Mouse (Mus musculus) cerebellum, adult 11 months (tissue): ENCODE measurements around the gene Rbm38.

Experiments
- DNase-seq: peaks from one replicate; pipeline ENCODE4 v3.0.0; 2022

Gene Rbm38

DNA sequence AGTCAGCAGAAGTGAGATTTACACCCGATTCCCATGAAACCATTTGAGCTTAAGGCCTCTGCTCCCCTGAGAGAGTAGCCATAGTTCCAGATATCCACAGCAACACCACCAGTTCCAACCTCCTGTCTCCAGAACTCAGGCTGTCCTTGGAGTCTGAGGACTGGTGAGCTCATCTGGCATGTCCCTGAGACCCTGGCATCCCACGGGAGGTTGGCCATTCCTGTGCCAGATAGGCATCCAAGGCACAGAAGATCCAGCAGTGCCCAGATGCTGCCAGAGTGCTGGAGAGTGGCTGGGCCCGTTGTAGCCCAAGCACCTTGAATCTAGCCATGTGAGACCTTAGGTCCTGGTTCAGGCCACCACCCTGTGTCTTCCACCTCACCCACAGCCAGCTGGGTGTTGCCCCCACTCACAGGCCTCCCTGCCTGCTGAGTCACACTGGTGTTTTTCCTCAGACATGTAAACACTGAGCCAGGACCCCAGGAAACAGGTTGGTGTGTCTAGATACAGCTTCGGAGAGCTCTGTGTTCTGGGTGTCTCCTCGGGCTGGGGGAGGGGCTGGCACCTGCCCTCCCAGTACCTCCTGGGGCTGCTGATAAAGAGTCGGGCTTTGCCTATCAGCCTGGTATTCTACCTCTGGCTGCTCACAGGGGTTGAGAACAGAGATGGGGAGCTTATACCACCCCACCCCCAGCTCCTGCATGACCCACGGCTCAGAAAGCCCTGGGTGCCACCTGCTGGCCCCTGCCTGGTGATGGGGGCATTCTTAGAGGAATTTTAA is 17.7 kb downstream of the Rbm38 start:
- no peak for DNase-seq

DNA sequence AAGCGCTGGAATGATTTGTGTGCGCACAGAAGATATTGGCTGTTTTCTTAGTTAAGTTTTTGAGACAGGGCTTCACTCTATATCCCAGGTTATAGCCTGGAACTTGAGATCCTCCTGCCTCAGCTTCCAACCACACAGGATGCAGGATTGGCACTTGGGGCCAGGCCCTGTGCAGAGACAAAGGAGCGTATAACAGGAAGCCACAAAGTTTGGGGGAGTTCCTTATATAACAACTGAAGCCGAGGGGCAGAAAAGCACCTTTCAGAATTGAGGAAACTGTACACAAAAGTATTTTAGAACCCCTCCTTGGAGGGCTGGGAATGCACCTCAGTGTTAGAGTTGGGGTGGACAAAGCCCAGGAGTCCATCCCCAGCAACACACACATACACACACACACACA is 18.7 kb downstream of the Rbm38 start:
- no peak for DNase-seq

DNA sequence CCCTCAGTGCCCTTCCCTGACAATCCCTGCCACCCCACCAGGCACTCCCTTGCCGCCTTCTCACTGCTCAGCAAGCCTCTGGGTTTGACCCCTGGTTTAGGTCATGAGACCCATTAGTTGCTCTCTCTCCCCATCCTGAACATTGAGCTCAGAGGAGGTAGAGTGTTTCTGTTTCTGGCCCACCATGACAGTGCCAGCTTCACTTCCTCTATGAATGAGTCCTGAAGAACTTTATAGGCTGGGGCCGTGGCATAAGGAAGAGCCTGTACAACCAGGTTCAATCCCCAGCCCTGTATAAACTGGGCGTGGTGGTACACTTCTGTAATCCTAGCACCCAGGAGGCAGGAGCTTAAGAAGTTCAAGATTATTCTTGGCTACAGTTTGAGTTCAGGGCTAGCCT is 20.5 kb downstream of the Rbm38 start:
- no peak for DNase-seq

DNA sequence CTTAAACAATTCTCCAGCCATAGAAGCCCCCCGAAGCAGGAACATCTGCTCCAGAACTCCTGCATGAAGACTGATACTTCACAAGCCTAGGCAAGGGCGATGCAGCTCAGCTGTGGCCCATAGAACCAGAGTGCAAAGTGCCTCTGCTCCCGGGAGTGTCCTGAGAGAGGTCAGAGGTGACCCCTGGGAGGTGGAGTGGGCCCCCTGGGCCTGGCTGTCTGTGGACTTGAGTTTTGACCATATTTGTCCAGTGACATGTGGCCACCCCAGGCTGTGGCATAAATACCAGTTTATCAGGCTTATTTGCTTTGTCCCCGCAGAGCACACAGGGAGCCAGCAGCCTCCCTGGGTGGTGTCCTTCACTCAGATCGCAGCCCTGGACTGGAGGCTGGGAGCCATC is 20.9 kb downstream of the Rbm38 start:
- DNase-seq, result no peak

DNA sequence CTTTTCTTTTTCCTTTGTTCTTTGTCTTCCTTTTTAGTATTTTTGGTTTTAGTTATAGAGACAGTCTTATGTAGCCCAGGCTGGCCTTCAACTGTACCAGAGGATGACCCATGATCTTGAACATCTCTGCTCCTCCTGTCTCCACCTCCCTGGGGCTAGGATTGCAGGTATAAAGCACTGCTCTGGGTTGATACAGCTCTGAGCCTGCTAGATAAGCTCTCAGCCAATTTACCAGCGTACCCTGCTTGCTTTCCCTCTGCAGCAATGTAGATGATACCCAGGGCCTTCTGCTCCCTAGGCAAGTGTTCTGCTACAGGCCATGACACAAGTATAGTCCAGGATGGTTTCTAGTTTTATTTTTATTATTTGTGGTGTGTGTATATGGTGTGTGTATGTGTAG is 21.6 kb downstream of the Rbm38 start:
- no peak for DNase-seq

DNA sequence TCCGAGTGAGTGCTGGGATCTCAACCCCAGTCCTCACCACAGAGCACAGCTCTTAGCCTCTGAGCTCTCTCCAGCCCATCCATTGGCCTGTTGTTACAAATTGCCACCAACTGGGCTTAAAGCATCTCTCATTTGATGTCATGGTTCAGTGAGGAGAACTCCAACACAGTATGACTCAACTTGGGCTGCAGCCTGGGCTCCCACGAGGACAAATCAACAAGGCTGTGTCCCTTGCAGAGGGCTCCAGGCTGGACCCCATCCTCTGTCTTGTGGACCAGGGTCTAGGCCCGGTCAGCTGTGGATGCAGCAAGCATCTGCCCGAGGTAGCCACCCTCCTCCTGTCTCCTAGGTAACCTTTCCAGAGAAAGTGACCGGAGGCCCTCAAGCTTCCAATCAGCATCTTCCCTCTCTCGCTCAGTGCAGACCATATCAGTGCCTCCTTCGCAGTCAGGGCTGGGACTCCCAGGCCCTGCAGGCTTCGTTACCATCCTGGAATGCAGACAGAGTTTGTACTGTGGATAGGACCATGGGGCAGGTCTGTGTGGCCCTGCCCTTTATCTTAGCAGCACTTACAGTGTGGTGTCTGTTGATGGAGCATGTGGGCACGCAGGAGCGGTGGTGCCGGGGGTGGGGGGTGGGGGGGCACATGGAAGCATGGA is 22.3 kb downstream of the Rbm38 start:
- DNase-seq, result no peak

DNA sequence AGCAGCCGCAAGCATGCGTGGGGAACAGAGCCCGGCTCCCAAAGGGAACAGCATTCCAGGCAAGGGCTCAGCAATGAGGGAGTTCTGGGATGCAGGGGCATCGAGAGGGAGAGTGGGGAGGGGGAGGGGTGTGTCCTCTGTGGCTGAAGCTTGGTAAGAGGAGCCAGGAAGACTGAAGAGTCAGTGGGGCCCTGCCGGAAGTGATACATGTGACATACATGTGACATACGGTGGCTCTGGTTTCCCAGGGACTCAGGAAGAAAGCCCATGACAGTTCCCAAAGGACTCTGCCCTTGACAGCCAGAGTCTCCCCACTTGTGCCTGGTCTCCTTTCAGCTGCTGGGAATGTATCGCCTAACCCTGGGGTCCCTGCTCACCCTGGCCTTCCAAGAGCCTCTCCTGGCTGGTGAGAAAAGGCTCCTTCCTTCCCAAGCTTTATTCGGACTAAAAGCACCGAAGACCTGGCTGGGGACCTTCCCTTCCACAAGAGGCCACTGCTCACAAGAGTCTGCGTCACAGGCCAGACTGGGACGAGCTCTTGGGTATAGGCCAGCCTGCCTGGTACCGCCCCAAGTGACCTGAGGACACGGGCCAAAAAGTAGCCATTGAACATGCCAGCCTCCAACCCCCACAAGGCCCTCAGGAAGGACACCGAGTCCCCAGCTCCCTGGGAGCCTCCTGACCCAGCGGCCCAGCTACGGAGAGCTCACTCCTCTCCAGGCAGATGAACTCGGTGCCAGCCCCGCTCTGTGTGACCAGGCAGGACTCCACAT is 24.1 kb downstream of the Rbm38 start:
- no peak for DNase-seq

DNA sequence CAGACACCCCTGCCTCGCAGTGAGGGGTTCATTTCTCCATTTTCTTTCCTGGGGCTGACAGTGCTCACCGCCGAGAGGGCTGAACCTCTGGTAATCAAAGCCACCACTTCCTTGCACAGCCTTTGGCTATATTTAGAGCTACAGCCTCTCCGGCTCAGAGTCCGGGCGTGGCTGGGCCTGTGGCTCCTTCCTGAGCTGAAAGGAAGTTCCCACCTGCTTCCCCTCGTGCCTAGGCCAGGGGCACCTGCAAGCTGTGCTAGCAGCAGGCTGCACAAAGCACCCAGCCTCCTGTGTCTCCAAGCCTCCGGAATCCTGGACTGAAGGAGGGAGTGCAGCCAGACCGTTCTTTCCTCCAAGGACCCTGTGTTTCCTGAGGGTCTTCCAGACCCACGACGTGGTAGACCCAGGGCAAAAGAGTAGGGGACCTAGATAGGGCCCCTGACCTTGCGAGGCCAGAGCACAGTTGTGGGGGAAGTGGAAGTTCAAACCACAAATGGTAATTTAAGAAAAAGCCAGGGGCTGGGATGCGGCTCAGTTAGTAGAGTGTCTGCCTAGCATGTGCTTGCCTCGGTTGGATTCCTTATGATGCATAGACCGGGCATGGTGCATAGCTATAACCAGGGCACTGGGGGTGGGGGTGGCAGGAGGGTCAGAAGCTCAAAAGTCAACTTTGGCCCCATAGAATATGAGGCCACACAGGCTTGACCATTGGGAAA is 26.4 kb downstream of the Rbm38 start:
- no peak for DNase-seq

DNA sequence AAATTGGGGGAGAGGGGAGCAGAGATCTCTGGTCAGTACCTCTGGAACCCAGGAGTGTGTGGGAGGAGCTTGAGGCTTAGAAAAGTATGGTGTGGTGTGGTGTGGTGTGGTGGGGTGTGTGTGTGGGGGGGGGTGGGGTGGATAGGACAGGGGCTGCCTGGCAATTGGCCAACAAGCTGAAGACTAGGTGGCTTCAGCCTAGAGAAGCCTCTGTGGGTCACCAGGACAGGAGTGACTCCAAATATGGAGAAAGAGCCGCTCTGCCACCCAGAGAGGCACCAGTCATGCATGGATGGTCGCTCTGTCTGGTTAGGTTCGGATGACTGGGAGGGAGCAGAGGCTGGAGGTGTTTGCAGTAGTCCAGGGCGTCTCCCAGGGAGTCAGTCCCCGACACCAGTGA is 27.2 kb downstream of the Rbm38 start:
- DNase-seq, result no peak

DNA sequence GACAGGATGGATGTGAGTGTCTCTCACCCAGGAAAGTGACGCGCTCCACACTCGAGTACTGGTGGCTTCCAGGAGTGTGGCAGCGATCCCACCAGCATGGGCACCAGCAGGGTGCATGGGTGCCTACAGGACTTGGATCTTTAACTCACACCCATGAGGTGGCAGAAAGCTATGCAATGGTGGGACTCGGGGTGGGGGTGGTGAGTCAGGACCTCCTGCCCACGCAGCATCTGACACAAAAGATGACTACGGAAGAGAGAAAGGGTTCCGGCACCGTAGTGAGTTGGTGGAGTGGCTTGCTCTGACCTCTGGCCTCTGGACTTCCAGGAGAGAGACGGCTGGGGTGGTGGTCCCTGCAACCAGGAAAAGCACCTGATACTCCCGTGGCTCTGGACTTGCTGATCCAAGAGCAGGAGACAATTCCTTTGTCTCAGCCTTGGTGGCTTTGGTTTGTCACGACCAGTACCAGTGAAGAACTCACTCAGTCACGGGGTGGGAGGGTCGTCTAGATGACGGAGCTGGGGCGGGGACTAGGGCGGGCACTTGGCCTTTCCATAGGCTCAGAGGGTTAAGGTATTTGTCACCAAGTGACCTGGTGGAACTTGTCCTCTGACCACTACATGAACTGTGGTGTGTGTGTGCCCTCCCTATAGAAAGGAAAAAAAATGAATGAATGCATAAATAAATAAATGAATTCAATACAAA is 27.9 kb downstream of the Rbm38 start:
- no peak for DNase-seq

DNA sequence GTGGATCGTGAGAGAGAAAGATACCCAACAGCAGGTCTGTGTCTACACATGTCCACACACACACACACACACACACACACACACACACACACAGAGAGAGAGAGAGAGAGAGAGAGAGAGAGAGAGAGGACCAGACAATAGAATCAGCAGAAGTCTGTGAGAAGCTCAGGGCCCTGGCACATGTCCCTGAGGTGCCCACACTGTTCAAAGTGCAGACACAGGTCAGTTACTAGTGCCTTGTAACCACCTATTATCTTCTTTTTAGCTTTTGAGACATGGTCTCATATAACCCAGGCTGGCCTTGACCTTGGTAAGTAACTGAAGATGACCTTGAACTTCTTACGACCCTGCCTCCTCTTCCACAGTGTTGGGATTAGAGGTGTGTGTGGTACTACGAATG is 28.9 kb downstream of the Rbm38 start:
- no peak for DNase-seq

DNA sequence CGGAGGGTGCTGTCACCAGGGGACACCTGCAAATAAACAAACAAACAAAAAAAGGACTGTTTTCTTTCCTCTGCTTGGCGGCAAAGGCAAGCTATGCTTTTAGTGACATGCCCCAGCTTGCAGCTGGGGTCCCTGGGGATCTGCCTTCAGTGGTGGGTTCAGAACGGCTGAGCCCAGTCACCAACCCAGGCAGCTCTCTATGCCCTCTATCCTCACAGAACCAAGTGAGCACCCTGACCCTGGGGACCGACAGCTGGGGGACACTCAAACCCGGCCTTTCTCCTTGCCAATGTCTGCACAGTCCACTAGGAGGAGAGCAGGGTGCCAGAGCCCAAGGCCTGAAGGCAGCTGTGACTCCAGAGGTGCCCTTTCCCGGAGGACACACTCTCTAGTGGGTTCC is 29.5 kb downstream of the Rbm38 start:
- no peak for DNase-seq

DNA sequence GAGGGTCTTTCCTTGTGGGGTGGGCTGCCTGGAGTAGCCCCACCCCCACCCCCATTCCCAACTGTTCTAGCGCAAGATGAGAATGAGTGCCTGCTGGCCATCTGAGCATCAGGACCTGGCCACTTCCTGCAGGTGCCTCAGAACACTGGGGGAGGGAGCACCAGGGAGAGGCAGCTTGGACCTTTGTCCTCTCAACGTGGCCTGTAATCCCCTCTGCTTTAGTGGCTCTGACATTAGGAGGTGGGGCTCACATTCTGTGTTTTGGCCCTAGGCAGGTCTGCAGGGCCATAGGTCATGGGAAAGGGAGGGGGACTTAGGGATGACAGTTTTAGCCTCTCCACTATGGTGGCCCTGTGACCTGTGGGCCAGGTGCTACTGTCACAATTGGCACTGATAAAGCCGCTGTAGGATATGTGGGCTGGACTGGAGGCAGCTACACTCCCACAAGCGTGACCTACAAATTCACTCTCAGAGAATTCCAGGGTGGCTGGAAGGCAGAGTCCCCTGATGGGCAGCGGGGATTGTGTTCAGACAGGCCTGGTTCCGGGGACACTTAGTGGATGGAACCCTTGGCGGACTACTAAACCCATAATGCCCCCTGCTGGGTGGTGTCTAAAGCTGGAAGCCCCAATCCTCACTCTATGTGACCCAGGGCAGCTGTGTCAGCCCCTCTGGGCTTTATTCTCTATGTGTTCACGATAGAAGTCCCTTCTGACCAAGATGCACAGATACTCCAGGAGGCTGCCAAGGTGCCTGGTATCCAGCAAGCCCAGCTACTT is 30.5 kb downstream of the Rbm38 start:
- DNase-seq, result no peak

DNA sequence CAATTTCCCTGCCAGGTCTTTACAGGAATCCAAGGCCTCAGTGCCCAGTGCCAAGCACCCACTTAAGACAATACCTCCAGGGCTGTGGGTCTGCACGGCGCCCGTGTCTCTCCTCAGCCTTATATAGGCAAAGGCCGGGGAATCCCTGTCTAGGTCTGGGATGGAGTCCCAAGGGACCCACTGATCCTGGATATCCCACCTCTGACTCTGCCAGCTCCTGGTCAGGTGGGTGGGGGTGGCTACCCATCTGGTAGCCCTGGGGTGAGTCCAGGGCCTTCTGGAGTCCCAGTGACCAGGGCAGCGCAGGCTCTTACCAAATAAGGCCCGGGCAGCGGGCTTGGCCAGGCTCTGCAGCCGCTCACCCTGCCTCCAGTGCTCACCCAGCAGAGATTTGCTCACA is 32.6 kb downstream of the Rbm38 start:
- no peak for DNase-seq

DNA sequence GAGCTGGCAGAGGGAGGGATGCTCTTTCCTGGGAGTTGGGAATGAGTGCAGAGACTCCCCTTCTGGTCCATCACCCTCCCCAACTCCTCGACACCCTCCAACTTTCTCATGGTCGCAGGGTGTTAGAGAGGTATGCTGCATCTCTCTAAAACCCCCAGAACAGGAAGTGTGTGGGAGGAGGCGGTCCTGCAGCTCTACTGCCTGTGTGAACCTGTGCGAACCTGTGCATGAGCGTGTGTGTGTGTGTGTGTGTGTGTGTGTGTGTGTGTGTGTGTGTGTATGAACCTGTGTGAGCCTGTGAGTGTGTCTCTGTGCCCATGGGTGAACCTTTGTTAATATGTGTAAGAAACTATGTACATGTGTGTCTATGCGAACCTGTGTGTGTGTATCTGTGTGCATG is 33.5 kb downstream of the Rbm38 start:
- no peak for DNase-seq

DNA sequence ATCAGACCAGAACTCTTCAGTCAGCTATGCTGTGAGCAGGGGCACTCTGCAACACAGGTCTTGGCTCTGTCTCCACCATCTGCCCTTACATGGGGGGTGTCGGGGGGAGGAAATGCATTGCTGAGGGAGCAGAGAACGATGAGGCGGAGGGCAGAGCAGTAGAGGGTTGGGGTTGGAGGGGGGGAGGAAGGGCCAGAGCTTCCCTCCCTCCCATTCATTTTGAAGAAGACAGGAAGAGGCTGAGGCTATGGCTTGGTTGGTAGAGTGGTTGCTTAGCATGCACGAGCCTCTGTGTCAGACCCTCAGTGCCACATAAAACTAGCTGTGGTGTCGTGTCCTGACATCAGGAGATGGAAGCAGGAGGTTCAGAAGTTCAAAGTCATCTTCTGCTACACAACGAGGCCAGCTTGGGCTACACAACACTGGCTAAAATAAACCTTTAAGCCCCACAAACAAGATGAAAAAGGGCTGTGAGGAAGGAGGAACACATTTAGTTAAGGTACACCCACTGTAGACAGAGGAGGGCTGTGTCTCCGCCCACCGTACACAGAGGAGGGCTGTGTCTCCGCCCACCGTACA is 36.1 kb downstream of the Rbm38 start:
- DNase-seq, result no peak

DNA sequence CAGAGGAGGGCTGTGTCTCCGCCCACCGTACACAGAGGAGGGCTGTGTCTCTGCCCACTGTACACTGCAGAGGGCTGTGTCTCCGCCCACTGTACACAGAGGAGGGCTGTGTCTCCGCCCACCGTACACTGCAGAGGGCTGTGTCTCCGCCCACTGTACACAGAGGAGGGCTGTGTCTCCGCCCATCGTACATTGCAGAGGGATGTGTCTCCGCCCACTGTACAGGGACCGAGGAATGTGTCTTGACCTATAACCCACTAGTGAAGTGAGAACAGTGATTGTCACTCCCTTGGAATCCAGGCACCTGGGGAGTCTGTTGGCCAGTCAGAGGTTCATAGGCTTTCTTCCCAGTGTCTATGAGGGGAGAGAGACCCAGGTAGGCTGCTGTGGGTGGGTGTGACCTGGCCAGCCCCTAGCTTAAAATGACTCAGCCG is 36.6 kb downstream of the Rbm38 start:
- DNase-seq, result no peak

DNA sequence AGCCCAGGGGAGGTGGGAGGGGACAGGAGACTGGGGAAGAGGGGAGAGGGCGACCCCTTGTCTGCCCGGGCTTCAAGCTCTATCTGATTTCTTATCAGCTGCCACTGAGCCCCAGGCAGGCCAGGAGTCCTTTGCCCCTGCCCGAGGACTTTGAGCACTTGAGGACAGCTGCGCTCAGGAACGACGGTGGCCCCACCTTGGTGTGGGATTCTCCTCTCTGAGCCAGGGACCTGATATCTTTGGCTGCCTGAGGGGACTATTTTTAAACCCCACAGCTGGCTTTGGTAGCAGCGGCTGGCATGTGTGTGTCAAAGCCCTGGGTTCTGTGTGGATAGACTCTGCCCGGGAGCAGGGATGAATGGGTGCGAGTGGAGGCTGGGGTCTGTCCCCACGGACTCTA is 37.3 kb downstream of the Rbm38 start:
- DNase-seq, result no peak

DNA sequence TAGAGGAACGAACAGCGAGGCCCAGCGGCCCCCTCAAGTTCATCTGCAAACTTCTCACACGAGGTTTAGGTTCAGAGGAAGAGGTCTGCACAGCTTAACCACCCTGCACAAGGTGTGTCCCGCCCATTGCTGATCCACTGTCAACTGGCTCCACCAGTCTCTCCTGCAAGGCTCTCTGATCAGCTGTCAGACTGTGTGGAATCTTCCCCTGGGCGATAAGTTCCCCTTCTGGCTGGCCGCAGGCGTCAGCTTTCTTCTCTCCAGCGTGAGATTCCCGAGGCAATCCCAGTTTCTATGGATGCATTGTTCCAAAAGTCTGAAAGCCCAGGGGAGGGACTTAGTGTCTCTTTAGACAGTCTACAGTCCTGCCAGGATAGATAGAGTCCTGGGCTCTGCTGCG is 38.0 kb downstream of the Rbm38 start:
- no peak for DNase-seq

DNA sequence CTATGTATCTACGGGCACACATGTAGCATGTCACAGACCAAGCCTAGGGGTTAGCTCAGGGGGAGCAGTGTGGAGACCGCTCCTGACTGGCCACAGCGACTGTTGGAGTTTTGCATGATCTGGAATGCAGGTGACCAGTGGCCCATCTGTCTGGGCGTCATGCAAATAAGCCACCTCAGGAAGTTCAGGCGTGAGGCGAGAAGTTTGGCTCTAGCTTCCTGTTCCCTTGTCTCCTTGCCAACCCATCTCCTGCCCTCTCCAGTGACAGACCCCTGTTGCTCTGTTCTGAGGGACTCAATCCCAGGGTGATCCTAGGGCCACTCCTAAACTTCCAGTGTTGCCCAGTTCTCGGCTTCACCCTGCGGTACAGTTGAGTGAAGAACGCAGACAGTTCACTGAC is 40.2 kb downstream of the Rbm38 start:
- DNase-seq, result no peak
